Mouse (Mus musculus) brain, embryonic 14.5 days (tissue): ENCODE measurements around the gene Cdh13.

Source experiments
- CTCF ChIP-seq: fragments of 200-500 bp; IDR thresholded peaks from 2 replicates; pipeline ENCODE4 v1.5.1; 2012; ENCODE audit warnings: inconsistent platforms, mild to moderate bottlenecking, moderate library complexity, borderline replicate concordance; ENCODE audit not compliant: insufficient read depth, insufficient read length; ENCODE audit errors: extremely low read depth
- POLR2A ChIP-seq: fragments of 200-500 bp; IDR thresholded peaks from 2 replicates; pipeline ENCODE4 v1.6.1; 2012; ENCODE audit warnings: mild to moderate bottlenecking, inconsistent platforms, borderline replicate concordance; ENCODE audit not compliant: poor library complexity, insufficient read depth, insufficient read length, severe bottlenecking; ENCODE audit errors: extremely low read depth

GRCm38 (mm10) chr8:118416811-118417355, 133.3 kb downstream of the Cdh13 start:
- TF ChIP-seq POLR2A (no peak), CTCF (no peak)
